Mouse (Mus musculus): ENCODE data around the gene Fibp. TPM values are rescaled to one million over a fixed set of nuclear protein-coding genes. Genes with fewer than 3 reads are reported as not detected.

The Fibp gene
- total and polyA plus RNA-seq, 3 experiments: 21.9 to 63.5 TPM; not detected in 1

- no peak for DNase-seq (ENCODE audit: low read depth, low spot score)
- Histone ChIP-seq H3K9me3 (replicated peaks; ENCODE audit: insufficient read depth, low read length) (no peaks in the 10 kb centered on the region), H3K4me1 (ENCODE audit: control insufficient read depth in 1 of 2, insufficient read depth in 2 of 2, low read length in 2 of 2) (peaks cover 0 to 25% of the 10 kb centered on the region in 2 experiments; a peak in 3 of 4 replicates), H3K36me3 (ENCODE audit: control insufficient read depth in 1 of 2, insufficient read depth in 2 of 2, low read length in 2 of 2) (peaks cover 0 to 4% of the 10 kb centered on the region in 2 experiments; a peak in 2 of 4 replicates), H3K79me2 (ENCODE audit: control insufficient read depth, insufficient read depth, low read length, poor library complexity) (peaks cover 6% of the 10 kb centered on the region; the same call in 1 of the 2 replicates), H3K4me3 (ENCODE audit: control insufficient read depth in 1 of 2, insufficient read depth in 1 of 2, low read depth in 2 of 2, low read length in 2 of 2) (no peak overlapping the region), H3K9ac (ENCODE audit: control insufficient read depth, low read depth, low read length, poor library complexity, severe bottlenecking) (no peak overlapping the region), H3K27ac (ENCODE audit: control insufficient read depth, low read depth, low read length) (no peak overlapping the region), H3K27me3 (ENCODE audit: control insufficient read depth in 1 of 2, insufficient read depth in 2 of 2, low read length in 2 of 2) (peaks cover 0 to 3% of the 10 kb centered on the region in 2 experiments; a peak in 1 of 4 replicates)
- no peak for TF ChIP-seq ZKSCAN1 (IDR thresholded peaks at IDR 0.05; ENCODE audit: low read depth, low read length)
- no peak for TF ChIP-seq KAT2A (conservative IDR thresholded peaks at IDR 0.05; ENCODE audit: low read depth, low read length)
- no peak for TF ChIP-seq MYC (IDR thresholded peaks at IDR 0.05; ENCODE audit: low read depth, low read length)
- no peak for TF ChIP-seq ETS1 (IDR thresholded peaks at IDR 0.05; ENCODE audit: low read depth, low read length)
- TF ChIP-seq USF2 (IDR thresholded peaks at IDR 0.05; ENCODE audit: borderline replicate concordance in 1 of 2, insufficient read depth in 1 of 2, low read depth in 1 of 2, low read length in 2 of 2): no peak
- TF ChIP-seq MAZ (IDR thresholded peaks at IDR 0.05; ENCODE audit: low read depth, low read length): no peak
- TF ChIP-seq MAFK (IDR thresholded peaks at IDR 0.05; ENCODE audit: borderline replicate concordance, low read depth, low read length): no peak
- TF ChIP-seq CHD2 (IDR thresholded peaks at IDR 0.05; ENCODE audit: low read length): no peak
- no peak for TF ChIP-seq SIN3A (IDR thresholded peaks at IDR 0.05; ENCODE audit: low read length)
- TF ChIP-seq CTCF (IDR thresholded peaks at IDR 0.05 in 2 of 3, conservative IDR thresholded peaks at IDR 0.05 in 1 of 3; ENCODE audit: control insufficient read depth in 1 of 3, insufficient read depth in 1 of 3, low read depth in 2 of 3, low read length in 3 of 3, poor library complexity in 1 of 3, severe bottlenecking in 1 of 3): no peak
- no peak for TF ChIP-seq E2F4 (IDR thresholded peaks at IDR 0.05; ENCODE audit: borderline replicate concordance, low read depth, low read length)
- TF ChIP-seq HCFC1 (IDR thresholded peaks at IDR 0.05; ENCODE audit: low read depth, low read length): no peak
- no peak for TF ChIP-seq SMC3 (IDR thresholded peaks at IDR 0.05; ENCODE audit: low read depth, low read length)
- TF ChIP-seq MYB (IDR thresholded peaks at IDR 0.05; ENCODE audit: low read depth, low read length): no peak
- no peak for TF ChIP-seq MEF2A (IDR thresholded peaks at IDR 0.05; ENCODE audit: extremely low read depth, insufficient replicate concordance, low read depth, low read length, poor library complexity, severe bottlenecking)
- TF ChIP-seq NRF1 (IDR thresholded peaks at IDR 0.05; ENCODE audit: insufficient read depth, low read depth, low read length, poor library complexity, severe bottlenecking): no peak
- TF ChIP-seq ZMIZ1 (IDR thresholded peaks at IDR 0.05; ENCODE audit: low read depth, low read length): no peak
- no peak for TF ChIP-seq POLR2AphosphoS5 (IDR thresholded peaks at IDR 0.05; ENCODE audit: borderline replicate concordance, low read depth, low read length)
- no peak for TF ChIP-seq EP300 (IDR thresholded peaks at IDR 0.05; ENCODE audit: low read depth in 1 of 2, low read length in 2 of 2)
Measured at GRCm38 (mm10) chr19:5445747-5446146, 14.7 kb upstream of the Fibp start.
